Mouse (Mus musculus): Measurements from ENCODE around the gene Rita1. TPM values are rescaled to one million over a fixed set of nuclear protein-coding genes. Genes with fewer than 3 reads are reported as not detected.

Gene Rita1
- polyA plus RNA-seq, 1 experiment from 2014 or later = 14.3 TPM

- DNase-seq (ENCODE audit: low spot score) = no peak
- no peak overlapping the region for H3K4me2 ChIP-seq (ENCODE audit: low read length)
Observed at GRCm38 (mm10) chr5:120567761-120568211, 44.6 kb downstream of the Rita1 start.

GRCm38 (mm10) chr5:120567253-120567701, 45.1 kb downstream of the Rita1 start:
- H3K4me3 ChIP-seq (replicated peaks; ENCODE audit: low read depth, low read length) = no peak overlapping the region
- peaks cover 77% of the 10 kb centered on the region for H3K4me1 ChIP-seq (replicated peaks; ENCODE audit: insufficient read depth, low read length)
- ATAC-seq (replicated peaks; ENCODE audit: low FRiP score, low read depth) (no peak), DNase-seq (ENCODE audit: low spot score) (peak; percentile 71)
- no peaks in the 10 kb centered on the region for H3K27me3 ChIP-seq (ENCODE audit: insufficient read depth, low read length)
- WGBS = 26% methylated on average over 21 of the region's 21 CpGs
- H3K4me2 ChIP-seq (ENCODE audit: low read length) = no peak overlapping the region
- H3K9me3 ChIP-seq (replicated peaks; ENCODE audit: low read length) = no peaks in the 10 kb centered on the region
- no peak for TF ChIP-seq CTCF (IDR thresholded peaks at IDR 0.05; ENCODE audit: low read depth)
- H3K9ac ChIP-seq (ENCODE audit: low read depth, low read length) = 0 out of 2 replicates have a peak overlapping the region, but pooled peaks have one; percentile 8
- 0 out of 2 replicates have a peak, but pooled peaks cover 2% of the 10 kb centered on the region for H3K36me3 ChIP-seq (ENCODE audit: insufficient read depth, low read length)
- peak overlapping the region; percentile 66 for H3K27ac ChIP-seq

More at GRCm38 (mm10) chr5:120567761-120568211, 44.6 kb downstream of the Rita1 start:
- 45% methylated on average over 14 of the region's 14 CpGs for WGBS
- no peak for ATAC-seq (replicated peaks; ENCODE audit: low FRiP score, low read depth)
- no peak for TF ChIP-seq CTCF (IDR thresholded peaks at IDR 0.05; ENCODE audit: low read depth)
- no peaks in the 10 kb centered on the region for H3K27me3 ChIP-seq (ENCODE audit: insufficient read depth, low read length)
- H3K9ac ChIP-seq (ENCODE audit: low read depth, low read length) = 0 out of 2 replicates have a peak overlapping the region, but pooled peaks have one; percentile 8
- 0 out of 2 replicates have a peak, but pooled peaks cover 2% of the 10 kb centered on the region for H3K36me3 ChIP-seq (ENCODE audit: insufficient read depth, low read length)
- no peak overlapping the region for H3K4me3 ChIP-seq (replicated peaks; ENCODE audit: low read depth, low read length)
- H3K9me3 ChIP-seq (replicated peaks; ENCODE audit: low read length) = no peaks in the 10 kb centered on the region
- H3K4me1 ChIP-seq (replicated peaks; ENCODE audit: insufficient read depth, low read length) = peaks cover 76% of the 10 kb centered on the region
- H3K27ac ChIP-seq = peak overlapping the region; percentile 66

GRCm38 (mm10) chr5:120566681-120567252, 45.6 kb downstream of the Rita1 start:
- Histone ChIP-seq H3K9ac (ENCODE audit: low read depth, low read length) (0 out of 2 replicates have a peak overlapping the region, but pooled peaks have one; percentile 8), H3K36me3 (ENCODE audit: insufficient read depth, low read length) (0 out of 2 replicates have a peak, but pooled peaks cover 2% of the 10 kb centered on the region), H3K27ac (peak overlapping the region; percentile 66), H3K4me1 (replicated peaks; ENCODE audit: insufficient read depth, low read length) (peaks cover 78% of the 10 kb centered on the region), H3K9me3 (replicated peaks; ENCODE audit: low read length) (no peaks in the 10 kb centered on the region), H3K27me3 (ENCODE audit: insufficient read depth, low read length) (no peaks in the 10 kb centered on the region), H3K4me2 (ENCODE audit: low read length) (no peak overlapping the region), H3K4me3 (replicated peaks; ENCODE audit: low read depth, low read length) (no peak overlapping the region)
- WGBS = 39% methylated on average over 9 of the region's 9 CpGs
- DNase-seq (ENCODE audit: low spot score) = no peak
- no peak for ATAC-seq (replicated peaks; ENCODE audit: low FRiP score, low read depth)
- TF ChIP-seq CTCF (IDR thresholded peaks at IDR 0.05; ENCODE audit: low read depth) = no peak

GRCm38 (mm10) chr5:120566101-120566500, 46.3 kb downstream of the Rita1 start:
- H3K4me1 ChIP-seq (replicated peaks; ENCODE audit: insufficient read depth, low read length) = peaks cover 73% of the 10 kb centered on the region
- peak overlapping the region; percentile 57; the same call in 1 of the 2 replicates for H3K27ac ChIP-seq
- 69% methylated on average over 5 of the region's 5 CpGs for whole genome bisulfite sequencing
- H3K4me3 ChIP-seq (replicated peaks; ENCODE audit: low read depth, low read length) = no peak overlapping the region
- no peak overlapping the region for H3K4me2 ChIP-seq (ENCODE audit: low read length)
- H3K9me3 ChIP-seq (replicated peaks; ENCODE audit: low read length) = no peaks in the 10 kb centered on the region
- TF ChIP-seq CTCF (IDR thresholded peaks at IDR 0.05; ENCODE audit: low read depth) = no peak
- H3K36me3 ChIP-seq (ENCODE audit: insufficient read depth, low read length) = 0 out of 2 replicates have a peak, but pooled peaks cover 2% of the 10 kb centered on the region
- DNase-seq (ENCODE audit: low spot score) (no peak), ATAC-seq (replicated peaks; ENCODE audit: low FRiP score, low read depth) (no peak)
- H3K27me3 ChIP-seq (ENCODE audit: insufficient read depth, low read length) = no peaks in the 10 kb centered on the region
- peak overlapping the region; percentile 2; the same call in 1 of the 2 replicates for H3K9ac ChIP-seq (ENCODE audit: low read depth, low read length)

GRCm38 (mm10) chr5:120565171-120565905, 47.1 kb downstream of the Rita1 start:
- WGBS = 46% methylated on average over 15 of the region's 15 CpGs
- 0 out of 2 replicates have a peak overlapping the region, but pooled peaks have one; percentile 2 for H3K9ac ChIP-seq (ENCODE audit: low read depth, low read length)

GRCm38 (mm10) chr5:120563914-120564311, 48.5 kb downstream of the Rita1 start:
- no peak for TF ChIP-seq CTCF (IDR thresholded peaks at IDR 0.05; ENCODE audit: low read depth)
- DNase-seq (ENCODE audit: low spot score) = no peak
- Histone ChIP-seq H3K9ac (ENCODE audit: low read depth, low read length) (no peak overlapping the region), H3K36me3 (ENCODE audit: insufficient read depth, low read length) (0 out of 2 replicates have a peak, but pooled peaks cover under 1% of the 10 kb centered on the region), H3K27me3 (ENCODE audit: insufficient read depth, low read length) (no peaks in the 10 kb centered on the region), H3K4me1 (replicated peaks; ENCODE audit: insufficient read depth, low read length) (peaks cover 71% of the 10 kb centered on the region), H3K4me2 (ENCODE audit: low read length) (no peak overlapping the region), H3K27ac (peak overlapping the region; percentile 84), H3K9me3 (replicated peaks; ENCODE audit: low read length) (no peaks in the 10 kb centered on the region), H3K4me3 (replicated peaks; ENCODE audit: low read depth, low read length) (no peak overlapping the region)
- ATAC-seq (replicated peaks; ENCODE audit: low FRiP score, low read depth) = no peak
- 29% methylated on average over 4 of the region's 4 CpGs for WGBS

More at GRCm38 (mm10) chr5:120565171-120565905, 47.1 kb downstream of the Rita1 start:
- peak; percentile 53 for DNase-seq (ENCODE audit: low spot score)
- Histone ChIP-seq H3K27me3 (ENCODE audit: insufficient read depth, low read length) (no peaks in the 10 kb centered on the region), H3K27ac (peak overlapping the region; percentile 57), H3K4me1 (replicated peaks; ENCODE audit: insufficient read depth, low read length) (peaks cover 66% of the 10 kb centered on the region), H3K36me3 (ENCODE audit: insufficient read depth, low read length) (0 out of 2 replicates have a peak, but pooled peaks cover 2% of the 10 kb centered on the region), H3K4me2 (ENCODE audit: low read length) (no peak overlapping the region), H3K4me3 (replicated peaks; ENCODE audit: low read depth, low read length) (no peak overlapping the region), H3K9me3 (replicated peaks; ENCODE audit: low read length) (no peaks in the 10 kb centered on the region)
- TF ChIP-seq CTCF (IDR thresholded peaks at IDR 0.05; ENCODE audit: low read depth) = no peak
- no peak for ATAC-seq (replicated peaks; ENCODE audit: low FRiP score, low read depth)
